Mouse (Mus musculus): ENCODE data around the gene Gnai3. TPM values are rescaled to one million over a fixed set of nuclear protein-coding genes. Genes with fewer than 3 reads are reported as not detected.

The Gnai3 gene
- polyA plus RNA-seq (2015; fragmentation: Nextera tagmentation; extraction: Ambion mirVana), result 65.9 and 80.3 TPM in 2 replicates

DNA sequence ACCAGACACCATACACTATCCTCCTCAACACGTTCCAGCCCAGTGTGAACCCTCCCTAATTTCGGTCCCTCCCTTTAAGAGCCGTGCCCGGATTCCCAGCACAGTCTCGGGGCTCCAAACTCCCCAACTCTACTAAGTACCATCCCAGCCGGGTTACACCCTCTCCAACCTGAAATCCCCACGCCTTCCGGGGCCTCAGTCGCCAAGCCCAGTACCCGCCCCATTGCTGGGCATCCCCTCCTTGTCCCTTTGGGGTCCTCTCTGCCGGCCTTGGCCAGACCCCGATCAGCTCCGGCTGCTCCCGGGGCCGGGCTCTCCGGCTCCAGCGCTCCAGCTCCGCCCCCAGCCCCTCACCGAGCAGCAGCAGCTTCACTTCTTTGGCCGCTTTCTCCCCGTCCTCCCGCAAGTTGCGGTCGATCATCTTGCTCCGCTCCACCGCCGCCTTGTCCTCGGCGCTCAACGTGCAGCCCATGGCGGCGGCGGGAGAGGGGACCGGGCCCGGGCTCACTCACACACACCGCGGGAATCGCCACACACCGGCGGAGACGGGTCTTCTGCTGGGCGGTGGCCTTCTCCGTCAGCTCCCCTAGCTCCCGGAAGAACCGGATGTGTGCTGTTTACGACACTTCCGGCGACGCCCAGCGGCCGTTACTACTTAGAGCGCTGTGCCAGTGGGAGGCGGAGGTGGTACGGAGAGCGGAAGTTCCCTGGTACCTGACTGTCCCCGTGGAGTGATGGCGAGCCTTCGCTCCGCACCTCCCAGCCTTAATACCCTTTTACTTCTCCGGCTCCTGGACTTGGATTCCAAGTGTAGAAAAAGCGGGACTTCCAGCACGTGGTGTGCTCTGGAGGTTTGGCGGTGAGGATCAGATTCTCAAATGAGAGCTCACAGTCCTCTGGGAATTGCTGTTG is at the start of gene Gnai3:
TSS of gene Gnai3 (minus strand) at position 613 of the 912 bp plus-strand sequence.
- Histone ChIP-seq H3K36me3 (no peaks in the 10 kb centered on the region), H3K27ac (peak within 1 kb of the TSS; percentile 96), H3K27me3 (peaks cover 4% of the 10 kb centered on the region; the same call in 1 of the 2 replicates), H3K4me3 (peak within 1 kb of the TSS; percentile 94), H3K4me2 (peak within 1 kb of the TSS; percentile 84), H3K4me1 (replicated peaks) (peaks cover 28% of the 10 kb centered on the region), H3K9me3 (replicated peaks) (no peaks in the 10 kb centered on the region), H3K9ac (peak within 1 kb of the TSS; percentile 87)
- ATAC-seq (replicated peaks; ENCODE audit: insufficient number of reproducible peaks, insufficient read depth, low FRiP score, low read depth), result peak; percentile 89
- WGBS, result under 1% methylated on average over 63 of the region's 63 CpGs

DNA sequence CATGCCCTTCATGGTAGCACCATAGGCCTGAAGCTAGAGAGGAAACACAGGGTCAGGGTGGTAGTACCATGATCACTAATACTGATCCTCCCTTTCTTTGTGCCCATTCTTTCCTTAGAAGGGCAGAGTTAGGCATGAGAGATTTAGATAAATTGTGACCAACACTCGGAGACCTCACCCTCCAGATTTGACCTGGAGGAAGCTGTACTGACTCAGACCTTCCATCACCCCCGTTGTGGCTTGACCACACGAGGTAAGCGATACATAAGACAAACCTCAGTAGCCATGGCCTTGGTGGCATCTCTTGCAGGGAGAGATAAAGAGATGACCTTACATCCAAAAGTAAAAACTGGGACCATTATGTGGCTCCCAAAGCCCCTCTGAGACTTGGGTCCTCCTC is 49.3 kb upstream of the Gnai3 start:
- WGBS, result 83% methylated on average over 4 of the region's 4 CpGs
- peaks cover 25% of the 10 kb centered on the region for H3K4me1 ChIP-seq (replicated peaks)

DNA sequence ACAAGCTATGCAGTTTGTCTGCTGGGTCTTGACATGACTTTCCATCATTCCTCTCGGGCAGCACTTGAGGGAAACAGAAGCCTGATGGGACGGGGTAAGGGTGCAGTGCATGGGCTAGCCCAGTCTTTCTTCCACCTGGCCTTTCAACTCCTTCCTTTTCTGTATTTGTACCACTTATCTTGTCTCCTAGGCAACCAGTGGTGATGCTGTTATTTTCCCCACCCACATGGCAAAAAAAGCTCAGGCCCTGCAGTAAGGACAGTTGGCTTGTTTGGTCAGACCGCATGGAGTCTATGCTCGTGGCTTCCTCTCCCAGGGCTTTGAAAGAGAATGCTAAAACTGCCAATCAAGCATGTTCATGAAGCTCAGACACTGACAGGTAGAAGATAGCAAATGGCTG is 47.7 kb upstream of the Gnai3 start:
- WGBS, result 37% methylated on average over 4 of the region's 4 CpGs
- H3K27me3 ChIP-seq, result no peaks in the 10 kb centered on the region
- H3K9me3 ChIP-seq (replicated peaks), result no peaks in the 10 kb centered on the region
- H3K36me3 ChIP-seq, result no peaks in the 10 kb centered on the region
- no peak overlapping the region for H3K4me3 ChIP-seq
- H3K9ac ChIP-seq, result no peak overlapping the region
- H3K4me1 ChIP-seq (replicated peaks), result peaks cover 27% of the 10 kb centered on the region
- ATAC-seq (replicated peaks; ENCODE audit: insufficient number of reproducible peaks, insufficient read depth, low FRiP score, low read depth), result no peak
- no peak overlapping the region for H3K27ac ChIP-seq
- no peak overlapping the region for H3K4me2 ChIP-seq

More for the DNA sequence above, 49.3 kb upstream of the Gnai3 start:
- Histone ChIP-seq H3K27me3 (no peaks in the 10 kb centered on the region), H3K9ac (no peak overlapping the region), H3K4me2 (no peak overlapping the region), H3K9me3 (replicated peaks) (no peaks in the 10 kb centered on the region), H3K27ac (no peak overlapping the region), H3K36me3 (no peaks in the 10 kb centered on the region), H3K4me3 (no peak overlapping the region)
- ATAC-seq (replicated peaks; ENCODE audit: insufficient number of reproducible peaks, insufficient read depth, low FRiP score, low read depth), result no peak

GRCm38 (mm10) chr3:108189897-108190296 is 44.0 kb upstream of the Gnai3 start:
- H3K36me3 ChIP-seq, result no peaks in the 10 kb centered on the region
- H3K9me3 ChIP-seq (replicated peaks), result no peaks in the 10 kb centered on the region
- H3K27me3 ChIP-seq, result peaks cover 16% of the 10 kb centered on the region; the same call in 1 of the 2 replicates
- ATAC-seq (replicated peaks; ENCODE audit: insufficient number of reproducible peaks, insufficient read depth, low FRiP score, low read depth), result no peak
- H3K27ac ChIP-seq, result no peak overlapping the region
- H3K4me1 ChIP-seq (replicated peaks), result peaks cover 19% of the 10 kb centered on the region
- no peak overlapping the region for H3K4me3 ChIP-seq
- WGBS, result 38% methylated on average over 5 of the region's 5 CpGs
- no peak overlapping the region for H3K9ac ChIP-seq
- no peak overlapping the region for H3K4me2 ChIP-seq

DNA sequence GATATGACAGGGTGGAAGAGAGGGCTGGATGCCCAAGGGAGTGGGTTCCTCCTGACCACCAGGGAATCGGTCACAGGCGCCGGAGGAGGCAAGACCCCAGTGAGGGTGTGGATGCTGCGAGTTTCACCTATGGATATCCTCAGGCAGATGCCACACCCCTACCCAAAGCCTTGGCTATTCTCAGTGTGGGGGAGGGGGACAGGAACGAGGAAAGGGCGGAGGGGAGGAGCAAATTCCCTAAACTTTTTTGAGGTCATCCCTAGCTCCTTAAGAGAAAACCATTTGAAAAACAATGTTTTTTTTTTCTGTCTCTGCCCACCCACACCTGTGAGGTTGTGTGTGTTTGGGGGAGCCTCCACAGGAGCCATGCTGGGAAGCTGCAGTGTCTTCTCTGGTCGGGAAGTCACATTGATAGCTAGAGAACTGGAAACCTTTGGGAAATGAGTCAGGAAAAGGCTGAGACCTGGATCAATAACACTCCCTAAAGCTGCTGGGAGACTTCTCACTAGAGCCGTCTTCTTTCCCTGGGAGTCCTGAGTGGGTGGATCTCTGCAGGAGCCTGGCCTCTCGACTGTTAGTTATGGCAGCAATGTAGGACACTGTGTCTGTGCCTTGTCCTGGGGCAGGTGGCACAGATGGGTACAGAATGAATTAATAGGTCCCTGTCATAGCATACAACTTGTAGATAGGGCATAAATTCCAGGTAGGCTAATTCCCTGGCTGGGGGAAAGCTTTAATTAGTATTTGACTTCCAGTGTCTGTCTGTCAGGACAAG is 43.0 kb upstream of the Gnai3 start:
- Histone ChIP-seq H3K4me3 (no peak overlapping the region), H3K4me2 (no peak overlapping the region), H3K9me3 (replicated peaks) (no peaks in the 10 kb centered on the region), H3K4me1 (replicated peaks) (peaks cover 19% of the 10 kb centered on the region), H3K27ac (no peak overlapping the region), H3K36me3 (no peaks in the 10 kb centered on the region), H3K9ac (no peak overlapping the region), H3K27me3 (peaks cover 18% of the 10 kb centered on the region; the same call in 1 of the 2 replicates)
- ATAC-seq (replicated peaks; ENCODE audit: insufficient number of reproducible peaks, insufficient read depth, low FRiP score, low read depth), result no peak
- WGBS, result 67% methylated on average over 9 of the region's 9 CpGs

DNA sequence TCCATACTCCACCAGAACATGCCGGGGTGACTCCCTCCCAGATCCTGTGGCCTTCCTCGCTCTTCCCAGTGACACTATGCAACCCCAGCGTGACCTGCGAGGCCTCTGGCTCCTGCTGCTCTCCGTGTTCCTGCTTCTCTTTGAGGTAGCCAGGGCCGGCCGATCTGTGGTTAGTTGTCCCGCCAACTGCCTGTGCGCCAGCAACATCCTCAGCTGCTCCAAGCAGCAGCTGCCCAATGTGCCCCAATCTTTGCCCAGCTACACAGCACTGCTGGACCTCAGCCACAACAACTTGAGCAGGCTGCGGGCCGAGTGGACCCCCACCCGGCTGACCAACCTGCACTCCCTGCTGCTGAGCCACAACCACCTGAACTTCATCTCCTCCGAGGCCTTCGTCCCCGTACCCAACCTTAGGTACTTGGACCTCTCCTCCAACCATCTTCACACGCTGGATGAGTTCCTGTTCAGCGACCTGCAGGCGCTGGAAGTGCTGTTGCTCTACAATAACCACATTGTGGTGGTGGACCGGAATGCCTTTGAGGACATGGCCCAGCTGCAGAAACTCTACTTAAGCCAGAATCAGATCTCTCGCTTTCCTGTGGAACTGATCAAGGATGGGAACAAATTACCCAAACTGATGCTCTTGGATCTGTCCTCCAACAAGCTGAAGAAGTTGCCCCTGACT is 41.3 kb upstream of the Gnai3 start:
- 65% methylated on average over 20 of the region's 20 CpGs for WGBS
- peak overlapping the region; percentile 69; the same call in 1 of the 2 replicates for H3K9ac ChIP-seq
- peak overlapping the region; percentile 83 for H3K4me2 ChIP-seq
- H3K27ac ChIP-seq, result no peak overlapping the region
- H3K4me3 ChIP-seq, result peak overlapping the region; percentile 63
- peaks cover 16% of the 10 kb centered on the region for H3K4me1 ChIP-seq (replicated peaks)
- no peaks in the 10 kb centered on the region for H3K36me3 ChIP-seq
- H3K27me3 ChIP-seq, result peaks cover 18% of the 10 kb centered on the region; the same call in 1 of the 2 replicates
- ATAC-seq (replicated peaks; ENCODE audit: insufficient number of reproducible peaks, insufficient read depth, low FRiP score, low read depth), result no peak; the same call in 1 of the 2 replicates
- no peaks in the 10 kb centered on the region for H3K9me3 ChIP-seq (replicated peaks)

DNA sequence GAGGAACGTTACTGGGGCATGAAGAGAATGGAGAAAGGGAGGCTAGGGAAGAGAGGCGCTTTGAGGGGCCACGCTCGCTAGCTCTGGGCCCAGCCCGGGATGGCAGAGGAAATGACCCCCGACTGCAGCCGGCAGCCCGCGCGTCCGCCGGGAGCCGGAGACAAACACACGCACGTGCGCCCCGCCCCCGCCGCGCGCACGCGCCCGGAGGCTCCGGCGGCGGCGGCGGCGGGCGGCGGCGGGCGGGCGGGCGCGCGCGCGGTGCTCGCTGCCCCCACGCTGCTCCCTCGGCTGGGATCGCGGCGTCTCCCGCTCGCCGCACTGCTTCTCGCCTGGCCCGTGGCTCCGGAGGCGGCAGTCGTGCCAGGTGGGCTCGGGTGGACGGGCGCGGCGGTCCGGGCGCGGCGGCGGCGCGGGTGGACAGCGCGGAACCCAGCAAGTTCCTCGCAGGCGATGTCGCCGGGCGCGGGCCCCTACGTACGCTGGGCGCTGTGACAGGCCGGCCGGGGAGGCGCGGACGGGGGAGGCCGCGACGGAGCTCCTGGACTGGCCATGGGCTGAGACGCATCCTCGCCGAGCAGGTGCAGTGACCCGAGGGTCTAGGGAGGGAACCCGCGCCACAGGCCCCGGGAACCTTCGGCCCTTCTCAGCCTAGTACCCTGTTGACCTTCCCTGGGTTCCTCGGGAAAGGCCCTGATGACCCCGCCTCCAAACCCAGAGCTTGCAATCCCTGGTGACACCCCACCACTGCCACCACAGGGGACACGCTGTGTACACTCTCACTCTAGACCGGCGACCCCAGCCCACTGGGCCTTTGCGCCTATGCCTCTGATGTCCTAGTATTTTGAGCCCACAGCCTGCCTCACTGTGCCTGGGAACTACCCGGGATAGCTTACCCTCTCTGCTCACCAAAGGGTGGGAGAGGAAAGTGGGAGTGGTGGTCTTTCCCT is 40.4 kb upstream of the Gnai3 start, which contains the start of gene Amigo1:
TSS of gene Amigo1 (plus strand) at position 238 of the 950 bp plus-strand sequence.
- peak within 1 kb of the TSS; percentile 83 for H3K4me2 ChIP-seq
- no peaks in the 10 kb centered on the region for H3K9me3 ChIP-seq (replicated peaks)
- peaks cover 21% of the 10 kb centered on the region; the same call in 1 of the 2 replicates for H3K27me3 ChIP-seq
- peak within 1 kb of the TSS; percentile 63 for H3K4me3 ChIP-seq
- peak; percentile 52 for ATAC-seq (replicated peaks; ENCODE audit: insufficient number of reproducible peaks, insufficient read depth, low FRiP score, low read depth)
- H3K27ac ChIP-seq, result peak within 1 kb of the TSS; percentile 2; the same call in 1 of the 2 replicates
- 2% methylated on average over 86 of the region's 100 CpGs for whole genome bisulfite sequencing
- H3K36me3 ChIP-seq, result no peaks in the 10 kb centered on the region
- peaks cover 16% of the 10 kb centered on the region for H3K4me1 ChIP-seq (replicated peaks)
- peak within 1 kb of the TSS; percentile 69 for H3K9ac ChIP-seq

DNA sequence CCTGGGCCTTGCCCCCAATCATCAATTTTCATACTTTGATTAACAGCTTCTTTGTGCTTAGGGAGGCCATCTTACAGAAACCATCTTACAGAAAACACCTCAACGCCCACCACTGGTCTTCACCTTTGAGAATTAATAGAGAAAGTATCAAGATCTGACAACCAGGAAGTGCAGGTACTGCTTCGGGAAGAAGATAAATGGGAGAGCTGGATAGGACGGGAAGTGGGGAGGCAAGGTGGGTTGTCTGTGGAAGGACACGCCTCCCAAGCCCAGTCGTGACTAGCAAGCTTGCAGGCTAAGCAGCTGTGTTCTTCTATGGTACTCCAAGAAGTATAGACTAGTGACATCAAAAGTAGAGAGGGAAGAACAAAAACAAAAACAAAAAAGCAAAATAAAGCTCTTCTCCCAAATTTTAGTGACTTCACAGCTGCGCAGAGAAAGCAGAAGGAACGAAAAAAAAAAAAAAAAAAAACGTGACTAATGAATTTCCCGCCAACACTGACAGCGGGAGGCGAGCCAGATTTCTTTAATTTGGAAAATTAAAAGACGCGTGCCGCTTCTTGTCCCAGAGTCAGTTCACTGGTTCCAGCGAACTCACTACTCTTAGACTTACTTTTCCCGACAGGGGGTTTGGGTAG is 39.6 kb upstream of the Gnai3 start:
- H3K36me3 ChIP-seq, result no peaks in the 10 kb centered on the region
- H3K4me1 ChIP-seq (replicated peaks), result peaks cover 16% of the 10 kb centered on the region
- H3K9ac ChIP-seq, result peak overlapping the region; percentile 69
- no peak for ATAC-seq (replicated peaks; ENCODE audit: insufficient number of reproducible peaks, insufficient read depth, low FRiP score, low read depth)
- no peaks in the 10 kb centered on the region for H3K9me3 ChIP-seq (replicated peaks)
- no peak overlapping the region for H3K27ac ChIP-seq
- 4% methylated on average over 16 of the region's 16 CpGs for WGBS
- H3K27me3 ChIP-seq, result peaks cover 23% of the 10 kb centered on the region; the same call in 1 of the 2 replicates
- peak overlapping the region; percentile 83 for H3K4me2 ChIP-seq
- peak overlapping the region; percentile 63 for H3K4me3 ChIP-seq

DNA sequence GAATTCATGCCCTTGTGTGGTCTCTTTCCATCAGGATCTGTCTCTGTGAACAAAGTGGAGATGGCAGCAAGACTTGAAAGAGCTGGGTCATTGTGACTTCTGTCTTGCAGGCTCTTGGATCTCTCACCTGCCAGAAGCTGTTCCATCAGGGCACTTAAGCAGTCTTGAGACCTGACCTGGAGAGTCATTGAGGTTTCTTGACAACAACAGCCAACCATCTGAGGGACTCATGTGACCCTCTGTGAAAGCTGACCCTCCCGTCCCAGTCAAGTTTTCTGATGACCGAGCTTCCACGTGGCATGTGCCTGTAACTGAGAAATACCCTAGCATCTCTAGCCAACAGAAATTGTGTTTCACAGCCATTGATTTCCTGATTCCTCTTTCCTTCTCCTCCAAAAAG is 38.8 kb upstream of the Gnai3 start:
- no peak overlapping the region for H3K4me2 ChIP-seq
- H3K36me3 ChIP-seq, result no peaks in the 10 kb centered on the region
- no peak for ATAC-seq (replicated peaks; ENCODE audit: insufficient number of reproducible peaks, insufficient read depth, low FRiP score, low read depth)
- WGBS, result 73% methylated on average over 3 of the region's 3 CpGs
- no peak overlapping the region for H3K9ac ChIP-seq
- H3K9me3 ChIP-seq (replicated peaks), result no peaks in the 10 kb centered on the region
- peaks cover 13% of the 10 kb centered on the region for H3K4me1 ChIP-seq (replicated peaks)
- no peak overlapping the region for H3K27ac ChIP-seq
- H3K27me3 ChIP-seq, result peaks cover 23% of the 10 kb centered on the region; the same call in 1 of the 2 replicates
- H3K4me3 ChIP-seq, result no peak overlapping the region

Data from heart, embryonic 15.5 days (tissue).